Comparison of ENCODE assay signal across 22 mouse cellular contexts in the genomic region with DNA sequence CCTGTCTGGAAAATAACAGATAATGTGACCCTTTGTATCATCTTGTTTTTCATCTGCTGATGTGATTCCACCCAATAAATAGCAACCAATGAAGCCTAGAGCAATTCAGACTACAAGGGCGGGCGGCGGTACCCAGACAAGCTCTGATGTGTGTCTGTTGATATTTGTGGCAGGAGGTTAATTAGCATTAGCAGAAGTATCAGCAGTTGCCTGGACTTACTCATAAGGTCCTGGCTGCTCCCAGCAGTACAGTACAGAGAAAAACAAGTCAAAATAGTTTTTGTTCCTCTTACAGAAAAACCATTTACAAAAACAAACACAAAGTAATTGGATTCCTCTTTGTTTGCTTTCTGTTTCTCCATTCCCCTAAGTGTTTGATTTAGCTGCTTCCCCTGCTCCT.
A peak's percentile ranks its signal among the peaks of the same experiment; 100 is the strongest.
DNase-seq lines count a peak whose midpoint lies in the region; ATAC-seq and TF ChIP-seq lines count a peak whose summit lies in the region.
"Had no signal": no experiment of that assay in that cellular context is flagged by ENCODE, and none has a peak within 500 bp of the region (broad histone marks: within the 10 kb centered on the region; RNA-seq: fewer than 3 reads in every experiment).

No protein-coding gene starts in this region.

- H3K4me3 ChIP-seq in forebrain, embryonic 12.5 days (replicated peaks), result no peak overlapping the region
- no peak overlapping the region for H3K4me3 ChIP-seq in forebrain, postnatal 0 days (ENCODE audit: low read depth, low read length)
- no peak overlapping the region for H3K4me3 ChIP-seq in midbrain, embryonic 13.5 days (replicated peaks)
- H3K4me3 ChIP-seq in midbrain, postnatal 0 days (ENCODE audit: low read depth, low read length), result no peak overlapping the region
- H3K4me3 ChIP-seq: embryonic facial prominence, embryonic 12.5 days; heart, adult 2 months; heart, embryonic 15.5 days; hindbrain, embryonic 10.5 days; intestine, embryonic 15.5 days had no signal

- no peaks in the 10 kb centered on the region for H3K27me3 ChIP-seq in forebrain, embryonic 12.5 days
- H3K27me3 ChIP-seq in forebrain, postnatal 0 days (ENCODE audit: insufficient read depth, low read length), result no peaks in the 10 kb centered on the region
- no peaks in the 10 kb centered on the region for H3K27me3 ChIP-seq in midbrain, embryonic 13.5 days
- H3K27me3 ChIP-seq in midbrain, postnatal 0 days (ENCODE audit: insufficient read depth, low read length), result no peaks in the 10 kb centered on the region
- H3K27me3 ChIP-seq: embryonic facial prominence, embryonic 12.5 days; heart, embryonic 15.5 days; intestine, embryonic 15.5 days had no signal

- no peak overlapping the region for H3K27ac ChIP-seq in forebrain, embryonic 12.5 days
- H3K27ac ChIP-seq in forebrain, postnatal 0 days (ENCODE audit: low read depth, low read length), result no peak overlapping the region
- H3K27ac ChIP-seq in midbrain, embryonic 13.5 days, result no peak overlapping the region
- no peak overlapping the region for H3K27ac ChIP-seq in midbrain, postnatal 0 days (ENCODE audit: low read depth, low read length)
- H3K27ac ChIP-seq: embryonic facial prominence, embryonic 12.5 days; heart, adult 2 months; heart, embryonic 15.5 days; hindbrain, embryonic 10.5 days; hindbrain, embryonic 14.5 days; intestine, embryonic 15.5 days had no signal

- no peak overlapping the region for H3K4me2 ChIP-seq in forebrain, embryonic 12.5 days
- no peak overlapping the region for H3K4me2 ChIP-seq in forebrain, postnatal 0 days (ENCODE audit: low read depth)
- H3K4me2 ChIP-seq in midbrain, embryonic 13.5 days (replicated peaks), result no peak overlapping the region
- H3K4me2 ChIP-seq in midbrain, postnatal 0 days (ENCODE audit: low read depth, low read length, poor library complexity, severe bottlenecking), result no peak overlapping the region
- H3K4me2 ChIP-seq: embryonic facial prominence, embryonic 12.5 days; heart, embryonic 11.5 days; heart, embryonic 15.5 days; hindbrain, embryonic 14.5 days; intestine, embryonic 15.5 days had no signal

- H3K36me3 ChIP-seq in forebrain, embryonic 12.5 days (replicated peaks), result no peaks in the 10 kb centered on the region
- no peaks in the 10 kb centered on the region for H3K36me3 ChIP-seq in forebrain, postnatal 0 days (ENCODE audit: insufficient read depth)
- no peaks in the 10 kb centered on the region for H3K36me3 ChIP-seq in midbrain, embryonic 13.5 days
- no peaks in the 10 kb centered on the region for H3K36me3 ChIP-seq in midbrain, postnatal 0 days (ENCODE audit: insufficient read depth, low read length)
- H3K36me3 ChIP-seq: embryonic facial prominence, embryonic 12.5 days; heart, embryonic 15.5 days; hindbrain, embryonic 10.5 days; intestine, embryonic 15.5 days had no signal

- no peaks in the 10 kb centered on the region for H3K9me3 ChIP-seq in forebrain, embryonic 12.5 days
- H3K9me3 ChIP-seq in forebrain, postnatal 0 days (ENCODE audit: low read length), result no peaks in the 10 kb centered on the region
- no peaks in the 10 kb centered on the region for H3K9me3 ChIP-seq in midbrain, embryonic 13.5 days
- no peaks in the 10 kb centered on the region for H3K9me3 ChIP-seq in midbrain, postnatal 0 days (ENCODE audit: low read length)
- H3K9me3 ChIP-seq: embryonic facial prominence, embryonic 12.5 days; heart, embryonic 15.5 days; hindbrain, embryonic 10.5 days; intestine, embryonic 15.5 days had no signal

- no peak for TF ChIP-seq CTCF in forebrain, postnatal 0 days (IDR thresholded peaks at IDR 0.05; ENCODE audit: low read depth)
- no peak for TF ChIP-seq CTCF in midbrain, postnatal 0 days (IDR thresholded peaks at IDR 0.05)

- WGBS in forebrain, embryonic 12.5 days, result 34% methylated on average over 3 of the region's 3 CpGs
- 18% methylated on average over 3 of the region's 3 CpGs for WGBS in forebrain, postnatal 0 days
- WGBS in midbrain, embryonic 13.5 days, result 35% methylated on average over 3 of the region's 3 CpGs
- WGBS in midbrain, postnatal 0 days, result 45% methylated on average over 3 of the region's 3 CpGs

- no peak overlapping the region for H3K9ac ChIP-seq in forebrain, embryonic 12.5 days
- no peak overlapping the region for H3K9ac ChIP-seq in forebrain, postnatal 0 days
- no peak overlapping the region for H3K9ac ChIP-seq in midbrain, embryonic 13.5 days (replicated peaks)
- no peak overlapping the region for H3K9ac ChIP-seq in midbrain, postnatal 0 days (replicated peaks; ENCODE audit: low read length, poor library complexity, severe bottlenecking)
- H3K9ac ChIP-seq: embryonic facial prominence, embryonic 12.5 days; heart, embryonic 15.5 days; hindbrain, embryonic 14.5 days; intestine, embryonic 15.5 days had no signal

- DNase-seq in forebrain, postnatal 0 days, result no peak
- no peak for DNase-seq in midbrain, postnatal 0 days (ENCODE audit: low spot score)
- DNase-seq in A20 (ENCODE audit: low read depth, low spot score) (peak; percentile 65), MN1 (ENCODE audit: low spot score) (peak; percentile 6)
- no peak for DNase-seq in urinary bladder, adult 2 months (ENCODE audit: low spot score)
- DNase-seq: cerebellum, adult 11-12 months; cerebellum, adult 9-10 months; cerebellum, postnatal 25 days; gastrocnemius, postnatal 14 days; heart, adult 2 months; heart, postnatal 14 days had no signal

- 0 out of 2 replicates have a peak, but pooled peaks have one; percentile 17 for ATAC-seq in forebrain, embryonic 12.5 days (ENCODE audit: low FRiP score)
- no peak for ATAC-seq in forebrain, postnatal 0 days
- ATAC-seq in midbrain, embryonic 13.5 days, result peak; percentile 63; the same call in 1 of the 2 replicates
- no peak for ATAC-seq in midbrain, postnatal 0 days (ENCODE audit: low FRiP score)
- ATAC-seq in megakaryocyte, adult 5-6 weeks (ENCODE audit: poor library complexity, severe bottlenecking), result no peak
- ATAC-seq: activated CD4-positive, CD25-positive, alpha-beta regulatory T cell, adult 4 months; forebrain, embryonic 16.5 days; intestine, embryonic 15.5 days had no signal

- H3K4me1 ChIP-seq in forebrain, embryonic 12.5 days, result peaks cover 3% of the 10 kb centered on the region; the same call in 1 of the 2 replicates
- H3K4me1 ChIP-seq in forebrain, postnatal 0 days (ENCODE audit: insufficient read depth), result no peaks in the 10 kb centered on the region
- 0 out of 2 replicates have a peak, but pooled peaks cover 2% of the 10 kb centered on the region for H3K4me1 ChIP-seq in midbrain, embryonic 13.5 days (replicated peaks)
- H3K4me1 ChIP-seq in midbrain, postnatal 0 days (ENCODE audit: insufficient read depth, low read length), result no peaks in the 10 kb centered on the region
- H3K4me1 ChIP-seq: embryonic facial prominence, embryonic 12.5 days; heart, embryonic 15.5 days; hindbrain, embryonic 10.5 days; intestine, embryonic 15.5 days had no signal

Comparison
In these comparisons a context has a peak if more than half of its experiments do, and no peak if none do; other contexts are left out.
1. ATAC-seq: peak in forebrain, embryonic 12.5 days (single experiment) and midbrain, embryonic 13.5 days (single experiment); none in forebrain, postnatal 0 days (single experiment), midbrain, postnatal 0 days (single experiment) and megakaryocyte, adult 5-6 weeks (single experiment).
2. DNase-seq: peak in A20 (single experiment) and MN1 (single experiment); none in forebrain, postnatal 0 days (single experiment), midbrain, postnatal 0 days (single experiment) and urinary bladder, adult 2 months (single experiment).